Mouse (Mus musculus): ENCODE measurements around the gene Coro6.

The Coro6 gene

GRCm38 (mm10) chr11:77512891-77513810 lies 50.9 kb downstream of the Coro6 start:
- DNase-seq (ENCODE audit: low spot score in 2 of 2) = peak; percentile 59 to 70

GRCm38 (mm10) chr11:77513811-77514170 lies 51.6 kb downstream of the Coro6 start:
- no peak for DNase-seq (ENCODE audit: low spot score in 2 of 2)

DNA sequence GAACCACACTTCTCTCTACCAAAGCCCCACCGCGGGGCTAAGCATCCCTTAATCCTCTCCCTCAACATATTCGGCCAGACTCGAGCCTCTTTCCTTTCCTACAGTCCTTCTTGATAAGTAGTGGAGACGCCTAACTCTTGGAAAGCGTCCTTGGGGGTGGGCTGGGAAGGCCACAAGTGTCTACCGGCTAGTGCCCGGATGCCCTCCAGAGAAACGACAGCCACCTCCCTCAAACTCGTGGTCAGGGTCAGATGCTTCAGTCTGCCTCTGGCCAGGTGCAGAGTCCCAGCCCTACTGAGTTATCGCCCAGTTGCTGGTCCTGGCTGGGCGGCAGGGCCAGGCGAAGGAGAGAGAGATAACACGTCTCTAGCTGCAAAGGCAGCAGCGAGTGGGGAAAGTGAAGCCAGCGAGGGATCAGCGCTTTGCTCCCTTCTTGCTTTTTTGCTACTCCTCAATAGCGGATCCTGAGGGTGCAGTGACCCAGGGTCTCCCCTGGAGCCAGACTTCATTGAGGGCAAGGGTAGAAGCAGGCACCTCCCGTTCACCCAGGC lies 52.1 kb downstream of the Coro6 start:
- DNase-seq (ENCODE audit: low spot score in 2 of 2) = peak in 1 of 2 experiments; percentile 13

DNA sequence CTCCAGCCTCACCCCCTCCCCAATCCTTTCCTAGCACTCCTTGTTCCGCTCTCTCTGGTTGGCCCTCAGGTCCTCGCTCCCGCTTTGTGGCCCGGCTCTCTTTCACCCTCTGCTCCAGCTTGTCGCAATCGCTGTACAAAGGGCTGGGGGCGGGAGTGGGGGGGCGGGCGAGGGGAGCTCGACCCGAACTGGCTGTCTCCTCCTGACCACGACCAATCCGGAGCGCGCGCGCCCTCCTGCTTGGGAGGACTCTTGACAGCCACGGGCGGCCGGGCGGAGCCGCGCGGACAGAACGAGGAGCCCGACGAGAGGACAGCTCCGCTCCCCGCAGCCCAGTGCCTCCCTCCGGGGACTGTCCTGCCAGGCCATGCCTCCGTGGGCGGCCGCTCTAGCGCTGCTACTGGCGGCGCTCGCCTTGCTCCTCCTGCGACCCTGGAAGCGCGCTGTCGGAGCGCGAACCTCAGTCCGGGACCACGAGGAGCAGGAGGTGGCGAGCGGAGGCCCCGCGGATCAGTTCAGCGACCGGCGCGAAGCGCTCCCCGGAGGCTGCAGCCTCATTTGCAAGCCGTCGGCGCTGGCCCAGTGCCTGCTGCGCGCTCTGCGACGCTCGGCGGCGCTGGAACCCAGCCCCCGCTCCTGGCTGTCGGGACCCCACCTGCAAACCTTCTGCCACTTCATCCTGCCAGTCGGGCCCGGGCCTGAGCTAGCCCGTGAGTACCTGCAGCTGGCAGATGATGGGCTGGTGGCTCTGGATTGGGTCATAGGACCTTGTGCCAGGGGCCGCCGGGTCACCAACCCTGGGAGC lies 52.8 kb downstream of the Coro6 start, which contains the start of gene Abhd15:
Gene Abhd15, plus strand, starts transcription at position 290 of the 805 bp plus-strand sequence.
- DNase-seq (ENCODE audit: low spot score in 2 of 2) = peak; percentile 62 to 67

DNA sequence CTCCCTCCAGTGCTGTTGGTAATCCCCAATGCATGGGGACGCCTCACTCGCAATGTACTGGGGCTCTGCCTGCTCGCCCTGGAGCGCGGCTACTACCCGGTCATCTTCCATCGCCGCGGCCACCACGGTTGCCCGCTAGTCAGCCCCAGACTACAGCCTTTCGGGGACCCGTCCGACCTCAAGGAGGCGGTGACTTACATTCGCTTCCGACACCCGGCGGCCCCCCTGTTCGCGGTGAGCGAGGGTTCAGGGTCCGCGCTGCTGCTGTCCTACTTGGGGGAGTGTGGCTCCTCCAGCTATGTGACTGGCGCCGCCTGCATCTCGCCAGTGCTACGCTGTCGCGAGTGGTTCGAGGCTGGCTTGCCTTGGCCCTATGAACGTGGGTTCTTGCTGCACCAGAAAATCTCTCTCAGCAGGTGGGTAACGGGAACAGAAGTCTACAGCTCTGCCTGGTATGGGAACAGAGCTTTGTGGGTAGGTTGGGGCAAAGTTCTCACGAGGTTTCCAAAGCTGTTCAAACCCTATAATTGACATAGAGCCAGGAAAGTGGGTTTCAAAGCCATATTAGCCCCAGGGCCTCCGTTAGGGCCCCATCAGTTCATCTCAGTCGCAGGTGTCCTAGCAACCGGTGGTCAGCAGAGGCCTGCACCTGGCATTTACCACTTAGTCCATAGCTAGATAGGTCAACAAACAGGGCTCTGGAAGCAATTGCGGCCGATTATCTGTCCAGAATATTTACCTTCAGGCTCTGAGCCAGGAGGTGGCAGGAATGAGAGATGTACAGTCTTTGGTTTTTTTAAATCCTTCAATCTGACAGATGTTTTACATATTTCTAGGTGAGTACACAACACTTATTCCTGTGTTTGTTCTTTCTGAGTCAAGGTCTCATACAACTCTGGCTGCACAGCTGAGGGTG lies 53.7 kb downstream of the Coro6 start, which contains the start of gene Trp53i13:
Gene Trp53i13, minus strand, starts transcription at position 344 of the 916 bp plus-strand sequence.
- DNase-seq (ENCODE audit: low spot score in 2 of 2) = peak in 1 of 2 experiments; percentile 24

DNA sequence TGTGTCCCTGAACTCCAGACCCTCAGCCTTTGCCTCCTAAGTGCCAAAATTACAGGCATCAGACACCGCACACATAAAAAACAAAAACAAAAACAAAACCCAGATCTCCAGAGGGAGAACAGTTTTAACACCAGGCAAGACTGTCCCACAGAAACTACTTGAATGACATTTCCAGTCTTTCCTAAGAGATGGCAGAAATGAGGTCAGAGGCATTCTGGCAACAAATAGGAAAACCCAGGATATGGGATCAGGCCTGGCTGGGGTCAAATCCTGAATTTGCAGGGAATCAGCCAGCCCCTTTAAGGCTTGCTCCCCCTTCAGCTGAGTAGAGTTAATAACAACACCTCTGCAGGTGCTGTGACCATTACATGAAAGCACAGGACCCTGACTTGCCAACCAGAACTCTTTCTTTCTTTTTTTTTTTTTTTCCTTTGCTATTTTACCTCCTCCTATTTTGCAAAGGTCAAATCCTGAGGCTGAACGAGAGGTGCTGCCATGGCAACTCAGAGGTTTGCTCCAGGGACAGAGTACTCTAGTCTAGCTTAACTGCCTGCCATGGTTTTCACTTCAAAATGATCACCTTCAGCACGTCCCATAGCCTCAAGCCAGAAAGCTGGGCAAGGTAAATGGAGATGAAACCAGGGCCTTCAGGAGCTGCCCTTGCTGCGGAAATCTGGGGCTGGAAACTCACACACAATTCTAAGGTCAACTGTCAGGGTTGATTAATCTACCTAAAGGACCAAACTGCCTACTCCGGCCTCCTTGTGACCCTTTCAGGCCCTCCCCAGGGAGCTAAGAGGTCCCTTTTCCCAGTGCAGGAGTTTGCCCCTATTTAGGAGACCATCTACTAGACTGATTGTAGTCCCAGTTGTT lies 54.6 kb downstream of the Coro6 start:
- no peak for DNase-seq (ENCODE audit: low spot score in 2 of 2)

DNA sequence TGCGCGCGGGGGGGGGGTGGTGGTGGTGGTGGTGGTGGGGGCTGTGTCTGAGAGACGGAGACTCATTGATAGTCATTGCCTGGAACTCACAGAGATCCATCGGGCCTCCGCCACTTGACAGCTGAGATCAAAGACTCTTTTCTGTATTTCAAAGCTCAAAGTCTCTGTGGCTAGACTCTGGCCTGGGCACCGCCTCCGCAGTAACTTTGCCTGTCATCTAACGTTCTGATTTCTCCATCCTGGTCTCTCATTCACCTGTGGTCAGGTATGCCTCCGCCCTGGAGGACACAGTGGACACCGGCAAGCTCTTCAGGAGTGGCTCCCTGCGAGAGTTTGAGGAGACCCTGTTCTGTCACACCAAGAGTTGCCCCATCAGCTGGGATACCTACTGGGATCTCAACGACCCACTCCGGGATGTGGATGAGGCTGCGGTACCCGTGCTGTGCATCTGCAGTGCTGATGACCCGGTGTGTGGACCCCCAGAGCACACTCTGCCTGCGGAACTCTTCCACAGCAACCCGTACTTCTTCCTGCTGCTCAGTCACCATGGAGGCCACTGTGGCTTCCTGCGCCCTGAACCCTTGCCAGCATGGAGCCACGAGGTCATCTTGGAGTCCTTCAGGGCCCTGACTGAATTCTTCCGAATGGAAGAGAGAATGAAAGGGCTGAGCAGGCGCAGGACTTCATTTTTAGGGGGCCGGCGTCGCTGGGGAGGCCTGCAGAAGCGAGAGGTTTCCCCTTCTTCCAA lies 56.0 kb downstream of the Coro6 start:
- DNase-seq (ENCODE audit: low spot score in 2 of 2) = no peak

GRCm38 (mm10) chr11:77519043-77519442 lies 56.8 kb downstream of the Coro6 start, which contains the start of gene Gm10392:
Gene Gm10392 (minus strand): TSS chr11:77519198.
- DNase-seq (ENCODE audit: low spot score in 2 of 2) = peak in 1 of 2 experiments; percentile 22
